7 mouse cellular contexts compared by ENCODE assay signal in genomic region chr14:103778533-103779151, GRCm38 (mm10).
A peak's percentile ranks its signal among the peaks of the same experiment; 100 is the strongest.
DNase-seq lines count a peak whose midpoint lies in the region; ATAC-seq lines count a peak whose summit lies in the region.

No protein-coding gene starts in this region.

- no peaks in the 10 kb centered on the region for H3K27me3 ChIP-seq in kidney, embryonic 14.5 days (ENCODE audit: control insufficient read depth, insufficient read depth, low read length)
- no peaks in the 10 kb centered on the region for H3K27me3 ChIP-seq in midbrain, embryonic 14.5 days (ENCODE audit: control insufficient read depth, insufficient read depth, low read length)

- H3K4me1 ChIP-seq in kidney, embryonic 14.5 days (ENCODE audit: control insufficient read depth, insufficient read depth, low read length): peaks cover 3% of the 10 kb centered on the region; the same call in 1 of the 2 replicates
- 0 out of 2 replicates have a peak, but pooled peaks cover 16% of the 10 kb centered on the region for H3K4me1 ChIP-seq in midbrain, embryonic 14.5 days (ENCODE audit: control insufficient read depth, insufficient read depth, low read length)

- no peak overlapping the region; the same call in 1 of the 2 replicates for H3K27ac ChIP-seq in kidney, embryonic 14.5 days (ENCODE audit: low read depth, low read length)
- H3K27ac ChIP-seq in midbrain, embryonic 14.5 days (replicated peaks; ENCODE audit: low read depth, low read length): peak overlapping the region; percentile 71

- H3K9me3 ChIP-seq in kidney, embryonic 14.5 days (ENCODE audit: control insufficient read depth, low read length): no peaks in the 10 kb centered on the region
- no peaks in the 10 kb centered on the region for H3K9me3 ChIP-seq in midbrain, embryonic 14.5 days (ENCODE audit: control insufficient read depth, low read length)

- DNase-seq in kidney, adult 18-20 months: peak; percentile 13
- no peak for DNase-seq in kidney, postnatal 10 days
- peak; percentile 13 for DNase-seq in fibroblast of lung, adult 2 months (ENCODE audit: low read depth)
- DNase-seq in midbrain, embryonic 14.5 days: peak; percentile 73
- DNase-seq in adipocyte (ENCODE audit: low spot score): no peak
- no peak for DNase-seq in right cerebral cortex, postnatal 4 days

- H3K4me3 ChIP-seq in kidney, embryonic 14.5 days (ENCODE audit: low read length): peak overlapping the region; percentile 16; the same call in 1 of the 2 replicates
- H3K4me3 ChIP-seq in midbrain, embryonic 14.5 days (replicated peaks; ENCODE audit: low read depth, low read length): peak overlapping the region; percentile 26

- WGBS in kidney, embryonic 14.5 days: 52% methylated on average over 13 of the region's 13 CpGs
- 5% methylated on average over 13 of the region's 13 CpGs for WGBS in midbrain, embryonic 14.5 days

- ATAC-seq in kidney, embryonic 14.5 days (ENCODE audit: low FRiP score, low TSS enrichment): no peak
- ATAC-seq in midbrain, embryonic 14.5 days (ENCODE audit: low FRiP score, low TSS enrichment): peak; percentile 73

- H3K9ac ChIP-seq in kidney, embryonic 14.5 days (ENCODE audit: low read depth, low read length): no peak overlapping the region
- H3K9ac ChIP-seq in midbrain, embryonic 14.5 days (replicated peaks; ENCODE audit: low read length): no peak overlapping the region; the same call in 1 of the 2 replicates

- H3K4me2 ChIP-seq in kidney, embryonic 14.5 days (replicated peaks; ENCODE audit: low read depth, low read length): peak overlapping the region; percentile 44
- H3K4me2 ChIP-seq in midbrain, embryonic 14.5 days (ENCODE audit: low read length): peak overlapping the region; percentile 50

- no peaks in the 10 kb centered on the region for H3K36me3 ChIP-seq in kidney, embryonic 14.5 days (ENCODE audit: control insufficient read depth, insufficient read depth, low read length)
- no peaks in the 10 kb centered on the region for H3K36me3 ChIP-seq in midbrain, embryonic 14.5 days (ENCODE audit: control insufficient read depth, insufficient read depth, low read length)

Comparison
In these comparisons a context has a peak if more than half of its experiments do, and no peak if none do; other contexts are left out.
1. DNase-seq: peak in kidney, adult 18-20 months (single experiment), fibroblast of lung, adult 2 months (single experiment) and midbrain, embryonic 14.5 days (single experiment); none in kidney, postnatal 10 days (single experiment), adipocyte (single experiment) and right cerebral cortex, postnatal 4 days (single experiment).